Mouse (Mus musculus) bone marrow, adult 2 months (tissue): ENCODE measurements at regions not wholly inside any gene's neighbourhood (a gene's known extent, or its start where the extent isn't known, plus 50 kb on each side); places are given as distances from the start of the nearest gene placed in this dataset.

ENCODE experiments used
- CTCF ChIP-seq: fragments of 200-500 bp; IDR thresholded peaks from 2 replicates; pipeline ENCODE4 v1.5.1; 2011; ENCODE audit warnings: low read length, control low read depth; ENCODE audit not compliant: control insufficient read depth, insufficient read depth
- POLR2A ChIP-seq: fragments of 200-500 bp; IDR thresholded peaks from 2 replicates; pipeline ENCODE4 v1.6.1; 2011; ENCODE audit warnings: low read depth, mild to moderate bottlenecking, control low read depth, low read length, borderline replicate concordance; ENCODE audit not compliant: control insufficient read depth

DNA sequence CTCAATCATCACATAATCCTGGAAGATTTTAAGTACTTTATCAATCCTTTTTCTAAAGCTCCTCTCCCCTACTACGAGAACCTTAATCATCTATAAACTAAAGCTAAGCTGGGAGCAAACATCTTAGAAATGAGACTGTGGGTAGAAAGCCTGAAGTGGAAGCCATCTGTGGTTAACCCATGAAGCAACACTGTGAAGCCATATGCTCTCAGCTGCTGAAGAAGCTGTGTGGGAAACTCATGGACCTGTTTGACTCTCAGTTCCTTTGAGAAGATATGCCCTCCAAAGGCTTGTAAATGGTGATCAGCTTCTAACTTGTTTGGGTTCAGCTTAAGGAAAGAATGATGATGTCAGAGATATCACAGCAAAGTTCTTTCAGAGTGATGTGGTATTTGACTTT, 372.2 kb upstream of the Mmadhc start:
- TF ChIP-seq CTCF (no peak), POLR2A (no peak)
